Mouse (Mus musculus) hindbrain, embryonic 14.5 days (tissue): ENCODE data around the gene Smok3c. TPM values are rescaled to one million over a fixed set of nuclear protein-coding genes. Genes with fewer than 3 reads are reported as not detected.

Source experiments
- ATAC-seq: fragments of 200-750 bp; cut with Nextera tagmentation; 2 replicates; pipeline ENCODE4 v1.8.0; 2017; ENCODE audit warnings: moderate number of reproducible peaks, mild to moderate bottlenecking, moderate TSS enrichment, moderate library complexity; ENCODE audit not compliant: low FRiP score
- DNase-seq: peaks from one replicate; pipeline ENCODE4 v3.0.0-alpha.2; 2015; ENCODE audit warnings: low spot score
- H3K27ac ChIP-seq: fragments of 300-500 bp; sonication (generic); 2 replicates; pipeline ENCODE4 v1.5.1; 2014; ENCODE audit warnings: mild to moderate bottlenecking, moderate library complexity
- H3K27me3 ChIP-seq: fragments of 300-500 bp; sonication (generic); 2 replicates; pipeline ENCODE4 v1.6.1; 2014; ENCODE audit warnings: mild to moderate bottlenecking, low read length, mixed read lengths; ENCODE audit not compliant: control insufficient read depth, insufficient read depth
- H3K36me3 ChIP-seq: fragments of 300-500 bp; sonication (generic); replicated peaks from 2 replicates; pipeline ENCODE4 v1.6.1; 2014; ENCODE audit not compliant: control insufficient read depth, insufficient read depth
- H3K4me1 ChIP-seq: fragments of 300-500 bp; sonication (generic); replicated peaks from 2 replicates; pipeline ENCODE4 v1.6.1; 2014; ENCODE audit warnings: antibody characterized with exemption, low read length, mixed read lengths; ENCODE audit not compliant: control insufficient read depth, insufficient read depth
- H3K4me2 ChIP-seq: fragments of 300-500 bp; sonication (generic); replicated peaks from 2 replicates; pipeline ENCODE4 v1.6.1; 2014; ENCODE audit warnings: mild to moderate bottlenecking, moderate library complexity
- H3K4me3 ChIP-seq: fragments of 300-500 bp; sonication (generic); replicated peaks from 2 replicates; pipeline ENCODE4 v1.5.1; 2014; ENCODE audit warnings: mild to moderate bottlenecking, low read length
- H3K9ac ChIP-seq: fragments of 300-500 bp; sonication (generic); 2 replicates; pipeline ENCODE4 v1.6.1; 2014
- H3K9me3 ChIP-seq: fragments of 300-500 bp; sonication (generic); 2 replicates; pipeline ENCODE4 v1.6.1; 2016; ENCODE audit warnings: low read length; ENCODE audit not compliant: control insufficient read depth
- WGBS: fragments of 180-500 bp; shearing (Covaris S2); extraction: QIAGEN DNeasy Blood & Tissue Kit; methylation state at CpG from one replicate; pipeline ENCODE4 v1.1.7; 2014; 5-methylcytosine and 5-hydroxymethylcytosine counted together
- polyA plus RNA-seq: library from polyadenylated mRNA; unstranded; fragments of >200 nt; fragmentation: Nextera tagmentation; extraction: Ambion mirVana; gene quantifications from 2 replicates; pipeline ENCODE4 v1.2.1, GENCODE M21; 2014

The Smok3c gene
- polyA plus RNA-seq, 1 experiment from 2014 or later = not detected

- Histone ChIP-seq H3K9ac (no peak overlapping the region), H3K9me3 (no peaks in the 10 kb centered on the region), H3K27ac (no peak overlapping the region), H3K27me3 (no peaks in the 10 kb centered on the region), H3K4me3 (no peak overlapping the region), H3K4me2 (no peak overlapping the region), H3K36me3 (no peaks in the 10 kb centered on the region), H3K4me1 (0 out of 2 replicates have a peak, but pooled peaks cover 3% of the 10 kb centered on the region)
- DNase-seq (no peak), ATAC-seq (no peak)
- WGBS = 94% methylated on average over 5 of the region's 5 CpGs
Observed at GRCm38 (mm10) chr5:138080456-138080855, 27.5 kb downstream of the Smok3c start.

DNA sequence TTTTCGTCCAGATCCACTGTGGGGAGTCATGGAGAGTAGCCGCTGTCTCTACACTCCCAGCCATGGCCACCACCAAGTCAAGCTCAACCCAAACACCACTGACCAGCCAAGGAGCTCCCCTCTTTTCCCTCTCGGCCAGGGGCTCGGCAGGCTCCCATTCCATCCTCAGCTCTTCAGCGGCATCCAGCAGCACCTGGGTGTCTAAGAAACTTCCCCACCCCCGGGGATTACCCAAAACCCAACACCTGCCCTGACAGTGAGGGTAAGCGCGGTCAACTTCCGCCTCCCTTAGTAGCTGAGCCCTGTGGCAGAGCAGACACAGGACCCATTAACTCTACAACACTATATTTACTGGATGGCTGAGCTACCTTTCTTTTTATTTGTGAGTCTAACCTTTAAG lies 28.5 kb downstream of the Smok3c start:
- WGBS = 83% methylated on average over 9 of the region's 9 CpGs
- no peaks in the 10 kb centered on the region for H3K27me3 ChIP-seq
- no peaks in the 10 kb centered on the region for H3K9me3 ChIP-seq
- H3K9ac ChIP-seq = no peak overlapping the region
- ATAC-seq (no peak), DNase-seq (no peak)
- peaks cover 10% of the 10 kb centered on the region for H3K4me1 ChIP-seq
- H3K36me3 ChIP-seq = no peaks in the 10 kb centered on the region
- H3K4me3 ChIP-seq = no peak overlapping the region
- no peak overlapping the region for H3K27ac ChIP-seq
- H3K4me2 ChIP-seq = no peak overlapping the region

DNA sequence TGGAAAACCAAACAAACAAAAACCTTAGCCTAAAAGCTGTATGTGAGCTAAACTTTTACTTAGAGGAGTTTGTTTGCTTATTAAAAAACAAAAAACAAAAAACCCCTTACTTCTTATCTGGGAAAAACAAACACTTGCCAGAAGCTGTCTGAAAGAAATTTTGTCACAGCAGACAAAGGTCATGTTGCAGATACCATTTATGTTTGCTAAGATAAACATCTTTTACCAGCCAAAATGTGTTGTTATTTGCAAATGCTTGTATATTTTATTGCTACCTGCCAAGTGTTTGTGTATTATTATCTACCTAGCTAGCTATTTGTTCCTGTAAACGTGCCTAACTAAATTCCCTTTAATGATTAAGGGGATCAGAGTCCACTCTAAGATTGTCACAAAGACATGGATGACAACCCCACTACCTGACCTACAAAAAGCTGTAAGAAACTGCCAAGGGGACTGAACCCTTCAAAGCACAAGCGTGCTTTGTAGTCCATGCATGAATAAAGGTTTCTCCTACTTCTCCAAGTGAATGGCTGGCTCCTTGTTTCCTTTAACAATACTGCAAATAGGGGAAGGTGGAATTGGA lies 30.4 kb downstream of the Smok3c start:
- H3K27me3 ChIP-seq = no peaks in the 10 kb centered on the region
- no peak overlapping the region for H3K27ac ChIP-seq
- H3K4me2 ChIP-seq = no peak overlapping the region
- H3K4me1 ChIP-seq = peaks cover 26% of the 10 kb centered on the region
- no peak for DNase-seq
- H3K9me3 ChIP-seq = no peaks in the 10 kb centered on the region
- peaks cover 13% of the 10 kb centered on the region for H3K36me3 ChIP-seq
- no peak for ATAC-seq
- 73% methylated on average over 2 of the region's 2 CpGs for WGBS
- no peak overlapping the region for H3K4me3 ChIP-seq
- H3K9ac ChIP-seq = no peak overlapping the region

GRCm38 (mm10) chr5:138083936-138084335 lies 30.9 kb downstream of the Smok3c start:
- Histone ChIP-seq H3K4me2 (no peak overlapping the region), H3K27me3 (no peaks in the 10 kb centered on the region), H3K27ac (no peak overlapping the region), H3K4me1 (peaks cover 26% of the 10 kb centered on the region), H3K9me3 (no peaks in the 10 kb centered on the region), H3K36me3 (peaks cover 14% of the 10 kb centered on the region), H3K4me3 (no peak overlapping the region), H3K9ac (no peak overlapping the region)
- WGBS = 97% methylated on average over 2 of the region's 2 CpGs
- ATAC-seq (no peak), DNase-seq (no peak)

DNA sequence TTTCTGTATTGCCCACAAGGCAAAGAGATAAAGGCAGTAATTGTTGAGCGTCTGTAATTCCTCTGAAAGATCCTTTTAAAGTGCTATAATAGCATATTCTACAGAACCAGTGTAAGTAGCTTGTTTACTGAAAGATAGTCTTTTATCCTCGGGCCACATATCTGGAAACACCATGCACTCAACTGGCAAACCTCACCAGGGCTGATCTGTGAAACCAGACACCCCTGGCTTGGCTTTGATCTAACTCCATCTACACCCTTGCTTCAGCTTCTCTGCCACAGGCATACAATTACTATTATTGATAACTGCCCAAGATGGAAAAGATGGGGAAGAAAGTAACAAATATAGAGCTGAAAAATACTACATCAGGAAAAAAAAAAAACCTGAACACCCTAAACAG lies 31.5 kb downstream of the Smok3c start:
- no peak for DNase-seq
- H3K9ac ChIP-seq = peak overlapping the region; percentile 95

GRCm38 (mm10) chr5:138084996-138085395 lies 32.0 kb downstream of the Smok3c start, which contains the start of gene Zkscan1:
TSS of gene Zkscan1 (plus strand) at chr5:138085084.
- H3K36me3 ChIP-seq = peaks cover 19% of the 10 kb centered on the region
- peak within 1 kb of the TSS; percentile 95 for H3K9ac ChIP-seq
- peak; percentile 90 for DNase-seq
- peak within 1 kb of the TSS; percentile 70 for H3K4me3 ChIP-seq
- H3K4me1 ChIP-seq = peaks cover 26% of the 10 kb centered on the region
- under 1% methylated on average over 27 of the region's 27 CpGs for whole genome bisulfite sequencing
- ATAC-seq = peak; percentile 94
- peak within 1 kb of the TSS; percentile 92 for H3K27ac ChIP-seq
- no peaks in the 10 kb centered on the region for H3K27me3 ChIP-seq
- peak within 1 kb of the TSS; percentile 69 for H3K4me2 ChIP-seq
- no peaks in the 10 kb centered on the region for H3K9me3 ChIP-seq

More for the DNA sequence above, 31.5 kb downstream of the Smok3c start:
- Histone ChIP-seq H3K9me3 (no peaks in the 10 kb centered on the region), H3K4me3 (peak overlapping the region; percentile 70), H3K4me2 (peak overlapping the region; percentile 50), H3K4me1 (peaks cover 26% of the 10 kb centered on the region), H3K27ac (no peak overlapping the region), H3K36me3 (peaks cover 19% of the 10 kb centered on the region), H3K27me3 (no peaks in the 10 kb centered on the region)
- no peak for ATAC-seq
- WGBS = 69% methylated on average over 2 of the region's 2 CpGs

- peak overlapping the region; percentile 95 for H3K9ac ChIP-seq
- peaks cover 26% of the 10 kb centered on the region for H3K4me1 ChIP-seq
- ATAC-seq = no peak
- peak; percentile 53 for DNase-seq
- no peaks in the 10 kb centered on the region for H3K27me3 ChIP-seq
- no peaks in the 10 kb centered on the region for H3K9me3 ChIP-seq
- H3K27ac ChIP-seq = peak overlapping the region; percentile 92
- H3K36me3 ChIP-seq = peaks cover 19% of the 10 kb centered on the region
- peak overlapping the region; percentile 70 for H3K4me3 ChIP-seq
- peak overlapping the region; percentile 69 for H3K4me2 ChIP-seq
- under 1% methylated on average over 18 of the region's 18 CpGs for WGBS
Observed at GRCm38 (mm10) chr5:138085421-138085911, 32.5 kb downstream of the Smok3c start.

- Histone ChIP-seq H3K9ac (peak overlapping the region; percentile 95; the same call in 1 of the 2 replicates), H3K9me3 (no peaks in the 10 kb centered on the region), H3K27me3 (no peaks in the 10 kb centered on the region), H3K36me3 (peaks cover 19% of the 10 kb centered on the region), H3K27ac (no peak overlapping the region), H3K4me1 (peaks cover 26% of the 10 kb centered on the region), H3K4me3 (peak overlapping the region; percentile 70), H3K4me2 (peak overlapping the region; percentile 69)
- 82% methylated on average over 3 of the region's 3 CpGs for WGBS
- ATAC-seq = no peak
- no peak for DNase-seq
Observed at GRCm38 (mm10) chr5:138086842-138087241, 33.8 kb downstream of the Smok3c start.

- Histone ChIP-seq H3K4me1 (peaks cover 26% of the 10 kb centered on the region), H3K4me3 (no peak overlapping the region), H3K27me3 (no peaks in the 10 kb centered on the region), H3K36me3 (peaks cover 27% of the 10 kb centered on the region), H3K4me2 (no peak overlapping the region), H3K9me3 (no peaks in the 10 kb centered on the region), H3K27ac (no peak overlapping the region), H3K9ac (no peak overlapping the region)
- no peak for ATAC-seq
- no peak for DNase-seq
- WGBS = 86% methylated on average over 3 of the region's 3 CpGs
Observed at GRCm38 (mm10) chr5:138088366-138088765, 35.4 kb downstream of the Smok3c start.
